Mouse (Mus musculus) adrenal gland, adult 8-10 months (tissue): Measurements from ENCODE around the gene Fam49a. TPM values are rescaled to one million over a fixed set of nuclear protein-coding genes. Genes with fewer than 3 reads are reported as not detected.
"Not testable (repeated sequence)": the region's sequence is repeated elsewhere in the genome, so short reads cannot be mapped to it uniquely, and the experiment has no call there.

Source experiments
- DNase-seq: peaks from one replicate; pipeline ENCODE4 v3.0.0; 2022
- total RNA-seq, 4 experiments: library from RNA; stranded (reverse); gene quantifications; 2 replicates each; pipeline ENCODE4 v1.2.4; 2022

Fam49a gene
- 10 to 100 TPM; 18.2 to 25.3 (median 21.5) TPM for total RNA-seq

DNA sequence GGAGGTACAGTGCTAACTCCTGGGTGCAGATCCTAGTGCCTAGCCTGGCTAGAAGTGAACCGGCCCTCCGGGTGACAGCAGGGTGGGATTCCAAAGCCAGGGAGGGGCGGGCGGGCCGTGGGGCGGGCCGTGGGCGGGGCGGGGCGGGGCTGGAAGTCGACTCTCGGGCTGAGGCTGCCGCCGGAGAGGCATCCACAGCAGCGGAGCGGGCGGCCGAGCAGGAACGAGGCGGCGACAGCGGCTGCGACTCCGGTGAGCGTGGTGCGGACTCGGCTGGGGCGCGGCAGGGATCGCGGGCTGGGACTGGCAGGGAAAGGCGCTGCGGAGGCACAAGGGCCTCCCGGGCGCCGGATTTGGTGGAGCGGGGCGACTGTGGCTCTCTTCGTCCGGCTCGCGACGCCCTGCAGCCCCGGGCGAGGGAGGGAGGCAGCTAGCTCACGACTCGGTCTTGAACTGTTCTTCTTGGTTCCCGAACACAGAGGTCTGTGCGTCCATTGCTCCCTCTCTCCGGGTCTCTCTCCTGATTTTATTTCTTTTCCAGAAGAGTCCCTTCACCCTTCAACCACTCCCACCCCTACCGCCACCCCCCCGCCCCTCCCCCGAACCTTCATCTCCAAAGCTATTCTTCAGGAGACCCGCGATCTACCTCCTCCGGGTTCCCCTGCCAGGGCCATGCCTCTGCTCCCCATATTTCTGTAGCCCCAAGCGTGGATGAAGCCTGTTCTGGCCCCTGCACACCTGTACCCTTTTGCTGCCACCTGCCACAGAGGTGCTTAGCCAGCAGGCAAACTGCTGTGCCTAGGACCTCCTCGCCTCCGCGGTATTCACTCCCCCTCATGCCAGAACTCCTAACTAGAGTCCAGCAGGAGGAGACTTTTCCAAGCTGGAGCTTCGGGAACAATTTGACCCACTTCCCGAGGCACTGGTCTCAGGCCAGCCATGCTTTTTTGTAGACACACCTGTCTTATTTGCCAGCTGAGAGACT, at the start of gene Fam49a:
Fam49a (plus strand) TSS at position 153 of the 985 bp plus-strand sequence.
- DNase-seq: peak; percentile 63

GRCm38 (mm10) chr12:12213536-12213935, 48.4 kb upstream of the Fam49a start:
- no peak for DNase-seq

DNA sequence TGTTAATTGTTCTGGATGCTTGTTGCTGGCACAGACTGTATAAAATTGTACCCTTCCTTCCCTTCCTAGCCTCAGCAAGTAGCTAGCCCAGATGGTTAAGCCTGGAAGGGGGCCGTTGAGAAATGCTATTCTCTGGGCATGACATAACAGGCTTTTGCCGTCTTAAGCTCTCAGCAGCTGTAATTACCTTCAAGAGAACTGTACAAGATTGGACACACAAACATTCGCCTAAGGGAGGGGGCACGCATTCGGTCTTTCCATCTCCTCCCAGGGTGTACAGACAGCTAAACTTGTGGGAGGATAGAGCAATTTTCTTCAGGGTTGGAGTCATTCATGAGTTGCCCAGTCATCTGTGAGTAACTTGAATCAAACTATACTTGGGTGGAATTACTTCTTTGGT, 43.0 kb upstream of the Fam49a start:
- no peak for DNase-seq

- no peak for DNase-seq
These were observed 41.0 kb upstream of the Fam49a start for GRCm38 (mm10) chr12:12220755-12221496.

GRCm38 (mm10) chr12:12222585-12223290, 39.2 kb upstream of the Fam49a start:
- no peak for DNase-seq

- DNase-seq: no peak
These were observed 38.6 kb upstream of the Fam49a start for GRCm38 (mm10) chr12:12223336-12223735.

- DNase-seq: no peak
These were observed 36.2 kb upstream of the Fam49a start for GRCm38 (mm10) chr12:12225706-12226105.

- DNase-seq: no peak
These were observed 34.3 kb upstream of the Fam49a start for GRCm38 (mm10) chr12:12227594-12227993.

- no peak for DNase-seq
These were observed 31.8 kb upstream of the Fam49a start for GRCm38 (mm10) chr12:12230031-12230557.

DNA sequence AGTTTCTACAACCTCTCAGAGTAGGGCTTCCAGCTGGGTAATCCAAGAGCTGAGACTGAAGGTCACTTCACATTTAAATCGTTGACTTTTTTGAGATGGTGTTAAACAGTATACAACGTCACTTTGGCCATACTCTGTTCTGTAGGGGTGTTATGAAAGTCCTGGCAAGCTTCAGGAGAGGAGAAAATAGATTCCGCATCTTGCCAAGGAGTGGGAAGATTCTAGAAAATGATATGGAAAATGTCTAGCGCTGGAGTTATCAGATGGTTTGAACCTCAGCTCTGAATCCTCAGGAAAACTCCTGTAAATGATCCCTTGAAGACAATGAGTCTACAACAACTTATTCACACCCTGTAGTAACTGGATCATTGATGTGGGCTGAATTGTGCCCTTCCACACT, 29.8 kb upstream of the Fam49a start:
- DNase-seq: no peak

DNA sequence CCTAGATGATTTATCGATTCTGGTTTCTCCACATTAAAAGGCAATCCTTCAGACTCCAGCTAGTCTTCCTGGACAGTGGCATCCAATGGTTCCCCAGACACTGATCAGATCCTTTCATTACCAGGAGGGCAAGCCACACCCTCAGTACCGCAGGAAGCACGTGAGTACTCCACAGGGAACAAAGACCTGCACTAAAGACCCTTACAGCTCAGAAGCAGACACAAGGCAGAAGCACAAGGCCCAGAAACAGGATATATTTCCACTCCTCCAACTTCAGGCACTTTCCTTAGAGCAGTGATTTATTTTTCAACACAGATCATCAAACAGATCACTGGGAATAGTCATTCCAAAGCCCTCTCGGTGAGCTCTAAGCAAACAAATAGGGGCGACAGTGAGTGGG, 25.0 kb upstream of the Fam49a start:
- DNase-seq: no peak

GRCm38 (mm10) chr12:12239502-12239901, 22.4 kb upstream of the Fam49a start:
- no peak for DNase-seq

DNA sequence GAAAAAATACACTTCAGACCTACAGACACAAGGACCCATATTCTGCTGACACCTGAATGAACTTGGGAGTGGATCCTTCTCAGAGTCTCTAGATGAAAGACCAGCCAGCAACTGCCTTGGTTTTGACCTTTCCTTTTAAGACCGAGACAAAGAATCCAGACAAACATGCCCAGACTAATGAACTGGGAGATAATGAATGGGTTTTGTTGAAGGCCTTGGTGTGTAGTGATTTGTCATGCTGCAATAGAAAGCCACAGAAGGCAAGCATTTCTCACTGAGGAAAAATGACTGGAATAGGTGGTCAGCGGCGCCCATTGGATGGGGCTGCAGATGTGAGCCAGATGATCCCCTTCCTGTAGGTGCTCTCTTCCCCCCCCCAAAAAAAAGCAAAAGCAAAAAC, 18.8 kb upstream of the Fam49a start:
- no peak for DNase-seq

- not testable (repeated sequence) for DNase-seq
These were observed 14.9 kb upstream of the Fam49a start for GRCm38 (mm10) chr12:12247023-12247422.

- DNase-seq: no peak
These were observed 12.4 kb upstream of the Fam49a start for GRCm38 (mm10) chr12:12249521-12249920.

- DNase-seq: no peak
These were observed 8.4 kb upstream of the Fam49a start for GRCm38 (mm10) chr12:12253526-12253925.

GRCm38 (mm10) chr12:12254139-12254538, 7.8 kb upstream of the Fam49a start:
- DNase-seq: no peak

GRCm38 (mm10) chr12:12260979-12261960, 669 bp upstream of the Fam49a start:
- DNase-seq: peak; percentile 18

GRCm38 (mm10) chr12:12263371-12263791, 1.4 kb downstream of the Fam49a start:
- DNase-seq: no peak

DNA sequence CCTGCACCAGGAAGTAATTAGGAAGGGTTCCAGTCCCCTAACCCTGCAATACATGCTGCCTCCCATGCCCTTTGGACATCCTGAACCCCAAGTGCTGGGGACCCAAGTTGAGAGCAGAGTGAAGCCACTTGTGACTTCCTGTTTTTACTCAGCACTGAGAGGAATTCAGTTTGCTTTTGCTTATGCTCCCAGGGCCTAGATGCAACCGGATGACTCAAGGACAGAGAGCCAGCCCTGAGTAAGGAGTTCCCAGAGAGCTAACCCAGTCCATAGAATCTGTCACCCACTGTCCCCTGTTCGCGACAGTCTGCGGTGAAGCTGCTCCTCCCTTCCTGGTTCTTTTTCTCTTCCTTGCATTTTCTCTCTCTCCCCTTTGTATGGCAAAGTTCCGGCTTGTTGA, 2.2 kb downstream of the Fam49a start:
- DNase-seq: peak; percentile 16

GRCm38 (mm10) chr12:12266552-12266951, 4.6 kb downstream of the Fam49a start:
- DNase-seq: no peak
